Mouse (Mus musculus) liver, adult 2 months (tissue): ENCODE data around the gene Prss8.

Source experiments
- CTCF ChIP-seq: fragments of 200-500 bp; IDR thresholded peaks from 2 replicates; pipeline ENCODE4 v1.5.1; 2011; ENCODE audit warnings: low read depth, low read length, control low read depth
- POLR2A ChIP-seq: fragments of 200-500 bp; IDR thresholded peaks from 2 replicates; pipeline ENCODE4 v1.6.1; 2011; ENCODE audit warnings: low read length, control low read depth; ENCODE audit not compliant: insufficient read depth; ENCODE audit errors: extremely low read depth

GRCm38 (mm10) chr7:127901772-127902171 is 28.1 kb downstream of the Prss8 start:
- TF ChIP-seq CTCF (no peak), POLR2A (no peak)
